Mouse (Mus musculus) hindbrain, embryonic 11.5 days (tissue): ENCODE results near the gene Tppp2. TPM values are rescaled to one million over a fixed set of nuclear protein-coding genes. Genes with fewer than 3 reads are reported as not detected.

ENCODE experiments used
- ATAC-seq: fragments of 200-750 bp; cut with Nextera tagmentation; 2 replicates; pipeline ENCODE4 v1.8.0; 2017; ENCODE audit warnings: mild to moderate bottlenecking, moderate TSS enrichment, moderate library complexity; ENCODE audit not compliant: low FRiP score
- DNase-seq: peaks from one replicate; pipeline ENCODE4 v3.0.0-alpha.2; 2015; ENCODE audit warnings: low spot score
- H3K27ac ChIP-seq: fragments of 300-500 bp; sonication (generic); 2 replicates; pipeline ENCODE4 v1.5.1; 2014; ENCODE audit warnings: mild to moderate bottlenecking, low read depth, low read length
- H3K27me3 ChIP-seq: fragments of 300-500 bp; sonication (generic); 2 replicates; pipeline ENCODE4 v1.6.1; 2014; ENCODE audit warnings: mild to moderate bottlenecking, low read length, moderate library complexity, mixed read lengths; ENCODE audit not compliant: control insufficient read depth, insufficient read depth
- H3K36me3 ChIP-seq: fragments of 300-500 bp; sonication (generic); 2 replicates; pipeline ENCODE4 v1.6.1; 2014; ENCODE audit warnings: mild to moderate bottlenecking, low read length, moderate library complexity, mixed read lengths; ENCODE audit not compliant: control insufficient read depth, insufficient read depth
- H3K4me1 ChIP-seq: fragments of 300-500 bp; sonication (generic); replicated peaks from 2 replicates; pipeline ENCODE4 v1.6.1; 2014; ENCODE audit warnings: low read length, mixed read lengths; ENCODE audit not compliant: control insufficient read depth, insufficient read depth
- H3K4me2 ChIP-seq: fragments of 300-500 bp; sonication (generic); replicated peaks from 2 replicates; pipeline ENCODE4 v1.6.1; 2014; ENCODE audit warnings: mild to moderate bottlenecking, low read depth, low read length
- H3K4me3 ChIP-seq: fragments of 300-500 bp; sonication (generic); 2 replicates; pipeline ENCODE4 v1.5.1; 2014; ENCODE audit warnings: low read depth, low read length
- H3K9ac ChIP-seq: fragments of 300-500 bp; sonication (generic); 2 replicates; pipeline ENCODE4 v1.6.1; 2014; ENCODE audit warnings: low read depth, low read length
- H3K9me3 ChIP-seq: fragments of 300-500 bp; sonication (generic); 2 replicates; pipeline ENCODE4 v1.6.1; 2016; ENCODE audit warnings: low read length; ENCODE audit not compliant: control insufficient read depth
- WGBS: fragments of 180-500 bp; shearing (Covaris S2); extraction: QIAGEN DNeasy Blood & Tissue Kit; methylation state at CpG from one replicate; pipeline ENCODE4 v1.1.7; 2014; 5-methylcytosine and 5-hydroxymethylcytosine counted together
- polyA plus RNA-seq: library from polyadenylated mRNA; unstranded; fragments of >200 nt; fragmentation: Nextera tagmentation; extraction: Ambion mirVana; gene quantifications from 2 replicates; pipeline ENCODE4 v1.2.1, GENCODE M21; 2014

The Tppp2 gene
- polyA plus RNA-seq = not detected in 2 replicates

DNA sequence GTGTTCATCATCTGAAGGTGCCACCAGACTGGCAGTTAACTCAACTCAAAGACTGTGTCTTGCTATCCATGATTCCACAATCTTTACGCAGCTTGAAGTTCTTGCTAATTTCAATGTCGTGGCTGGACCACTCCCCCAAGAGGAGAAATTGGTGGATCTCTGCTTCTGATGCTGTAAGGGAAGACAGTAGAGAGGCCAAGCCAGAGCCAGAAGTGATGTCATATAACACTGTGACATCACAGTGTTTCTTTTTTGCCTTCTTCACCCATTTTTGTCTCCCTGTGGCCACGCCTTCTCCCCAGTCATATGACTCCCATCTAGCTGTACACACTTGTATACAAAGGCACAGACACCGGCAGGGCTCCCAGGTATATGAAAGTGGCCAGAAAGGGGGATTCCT lies at the start of gene Tppp2:
Tppp2 (plus strand) TSS at position 301 of the 400 bp plus-strand sequence.
- Histone ChIP-seq H3K4me2 (no peak within 1 kb of the TSS), H3K4me1 (peaks cover 6% of the 10 kb centered on the region; the same call in 1 of the 2 replicates), H3K36me3 (no peaks in the 10 kb centered on the region), H3K9me3 (no peaks in the 10 kb centered on the region), H3K9ac (no peak within 1 kb of the TSS), H3K4me3 (no peak within 1 kb of the TSS), H3K27ac (no peak within 1 kb of the TSS), H3K27me3 (peaks cover 9% of the 10 kb centered on the region)
- 87% methylated on average over 4 of the region's 4 CpGs for WGBS
- DNase-seq = no peak
- ATAC-seq = no peak

- Histone ChIP-seq H3K9ac (no peak overlapping the region), H3K9me3 (no peaks in the 10 kb centered on the region), H3K4me1 (no peaks in the 10 kb centered on the region), H3K27me3 (no peaks in the 10 kb centered on the region), H3K27ac (no peak overlapping the region), H3K4me3 (no peak overlapping the region), H3K4me2 (no peak overlapping the region), H3K36me3 (no peaks in the 10 kb centered on the region)
- DNase-seq (no peak), ATAC-seq (no peak)
- whole genome bisulfite sequencing = 88% methylated on average over 2 of the region's 2 CpGs
Observed at GRCm38 (mm10) chr14:51870756-51871155, 47.5 kb upstream of the Tppp2 start.

- no peaks in the 10 kb centered on the region for H3K4me1 ChIP-seq
- H3K9me3 ChIP-seq = no peaks in the 10 kb centered on the region
- H3K9ac ChIP-seq = no peak overlapping the region
- H3K4me3 ChIP-seq = no peak overlapping the region
- H3K4me2 ChIP-seq = no peak overlapping the region
- no peaks in the 10 kb centered on the region for H3K27me3 ChIP-seq
- H3K27ac ChIP-seq = no peak overlapping the region
- ATAC-seq (no peak), DNase-seq (no peak)
- no peaks in the 10 kb centered on the region for H3K36me3 ChIP-seq
- WGBS = 84% methylated on average over 9 of the region's 9 CpGs
Observed at GRCm38 (mm10) chr14:51871741-51872140, 46.5 kb upstream of the Tppp2 start.

DNA sequence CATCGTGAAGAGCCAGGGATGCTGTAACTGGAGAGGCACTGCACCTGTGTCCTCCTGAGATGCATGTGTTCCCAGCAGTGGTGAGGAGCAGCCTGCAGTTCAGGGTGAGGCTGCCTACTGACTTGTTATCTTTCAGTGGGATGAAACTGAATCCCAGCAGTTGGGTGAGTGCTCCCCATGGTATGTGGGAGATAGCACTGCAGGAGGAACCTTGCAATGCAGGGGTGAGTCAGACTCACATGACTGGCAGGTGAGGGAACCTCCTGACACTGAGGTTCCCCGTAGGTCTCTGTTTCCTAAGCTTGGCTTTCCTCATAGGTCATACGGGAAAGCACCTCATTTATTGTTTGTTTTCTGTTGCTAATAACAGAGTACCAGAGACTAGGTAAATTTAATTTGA lies 40.7 kb upstream of the Tppp2 start:
- Histone ChIP-seq H3K27ac (no peak overlapping the region), H3K9ac (no peak overlapping the region), H3K4me1 (no peaks in the 10 kb centered on the region), H3K4me3 (no peak overlapping the region), H3K9me3 (no peaks in the 10 kb centered on the region), H3K27me3 (no peaks in the 10 kb centered on the region), H3K4me2 (no peak overlapping the region), H3K36me3 (no peaks in the 10 kb centered on the region)
- WGBS = 90% methylated on average over 3 of the region's 3 CpGs
- DNase-seq (no peak), ATAC-seq (no peak)

- no peak overlapping the region; the same call in 1 of the 2 replicates for H3K9ac ChIP-seq
- under 1% methylated on average over 4 of the region's 4 CpGs for whole genome bisulfite sequencing
- H3K27ac ChIP-seq = 0 out of 2 replicates have a peak overlapping the region, but pooled peaks have one; percentile 63
Observed at GRCm38 (mm10) chr14:51883527-51884030, 34.6 kb upstream of the Tppp2 start.

DNA sequence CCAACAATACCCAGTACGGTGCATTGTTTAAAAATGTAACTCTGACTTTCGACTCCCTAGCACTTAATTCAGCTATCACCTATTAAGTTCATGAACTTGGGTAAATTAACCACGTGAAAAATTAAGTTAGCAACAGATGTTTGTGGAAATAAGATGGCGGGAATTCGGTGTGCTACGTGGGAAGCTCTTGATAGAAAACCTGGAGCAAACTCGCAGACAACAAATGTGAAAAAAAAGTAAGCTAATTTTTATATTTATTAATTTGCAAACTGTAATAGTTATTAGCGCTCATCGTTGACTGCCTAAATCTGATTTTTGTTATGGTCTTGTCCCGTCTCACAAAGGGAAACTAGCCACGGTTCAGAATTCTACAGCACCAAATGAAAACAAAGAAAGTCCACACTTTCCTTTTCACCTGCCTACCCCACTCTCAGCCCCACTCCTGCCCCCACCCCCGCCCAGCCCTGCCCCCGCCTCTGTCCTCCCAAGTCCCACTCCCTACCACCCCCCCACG lies 34.1 kb upstream of the Tppp2 start:
- Histone ChIP-seq H3K36me3 (peaks cover 2% of the 10 kb centered on the region; the same call in 1 of the 2 replicates), H3K27ac (peak overlapping the region; percentile 63), H3K9me3 (no peaks in the 10 kb centered on the region), H3K9ac (peak overlapping the region; percentile 52; the same call in 1 of the 2 replicates), H3K27me3 (no peaks in the 10 kb centered on the region), H3K4me1 (no peaks in the 10 kb centered on the region; the same call in 1 of the 2 replicates), H3K4me2 (peak overlapping the region; percentile 79), H3K4me3 (peak overlapping the region; percentile 70)
- ATAC-seq = peak; percentile 65
- WGBS = 1% methylated on average over 14 of the region's 14 CpGs
- DNase-seq = no peak

More at GRCm38 (mm10) chr14:51883527-51884030, 34.6 kb upstream of the Tppp2 start:
- Histone ChIP-seq H3K36me3 (peaks cover 2% of the 10 kb centered on the region; the same call in 1 of the 2 replicates), H3K9me3 (no peaks in the 10 kb centered on the region), H3K4me3 (peak overlapping the region; percentile 70), H3K4me2 (peak overlapping the region; percentile 79), H3K27me3 (no peaks in the 10 kb centered on the region), H3K4me1 (no peaks in the 10 kb centered on the region; the same call in 1 of the 2 replicates)
- peak; percentile 38 for ATAC-seq
- peak; percentile 79 for DNase-seq

DNA sequence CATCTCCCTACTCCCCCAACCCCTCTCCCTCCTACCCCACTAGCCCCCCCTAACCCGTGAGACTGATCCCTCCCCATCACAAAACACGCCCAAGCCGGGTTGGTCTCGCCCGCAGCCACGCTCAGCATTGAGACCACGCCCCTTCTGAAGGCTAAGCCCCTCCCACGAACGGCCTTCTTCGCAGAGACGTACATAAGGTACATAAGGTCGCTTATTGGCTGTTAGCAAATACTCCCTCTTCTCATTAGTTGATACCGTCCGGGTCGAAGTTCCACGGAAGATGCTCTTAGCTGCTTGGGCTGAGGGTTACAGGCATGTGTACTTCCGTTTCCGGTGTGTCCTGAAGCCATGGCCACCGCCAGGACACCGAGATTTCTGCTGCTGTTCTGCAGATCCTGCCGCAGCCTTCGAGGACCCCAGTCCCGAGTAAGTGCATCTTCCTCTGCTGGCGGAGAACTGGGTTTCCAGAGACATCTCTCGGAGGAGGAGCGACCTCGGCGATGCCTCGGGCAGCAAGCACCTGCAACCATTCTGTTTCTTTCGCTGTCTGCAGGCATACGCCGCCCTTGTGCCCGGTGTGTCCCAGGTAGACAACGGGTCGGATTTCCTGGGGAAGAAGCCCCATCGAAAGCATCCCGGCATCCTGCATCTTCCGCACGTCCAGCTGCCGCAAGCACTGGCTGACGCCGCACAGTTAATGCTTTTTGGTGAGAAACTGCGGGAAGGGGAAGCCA lies 33.5 kb upstream of the Tppp2 start, which contains the start of gene Mettl17:
Mettl17 (plus strand) TSS at position 245 of the 734 bp plus-strand sequence.
- peak; percentile 97 for ATAC-seq
- no peaks in the 10 kb centered on the region for H3K9me3 ChIP-seq
- H3K4me1 ChIP-seq = no peaks in the 10 kb centered on the region; the same call in 1 of the 2 replicates
- peak within 1 kb of the TSS; percentile 76 for H3K9ac ChIP-seq
- H3K27ac ChIP-seq = peak within 1 kb of the TSS; percentile 70
- no peaks in the 10 kb centered on the region for H3K27me3 ChIP-seq
- WGBS = under 1% methylated on average over 42 of the region's 43 CpGs
- peaks cover 2% of the 10 kb centered on the region; the same call in 1 of the 2 replicates for H3K36me3 ChIP-seq
- H3K4me2 ChIP-seq = peak within 1 kb of the TSS; percentile 79
- DNase-seq = peak; percentile 98
- H3K4me3 ChIP-seq = peak within 1 kb of the TSS; percentile 70

GRCm38 (mm10) chr14:51886051-51886450 lies 32.2 kb upstream of the Tppp2 start:
- H3K4me3 ChIP-seq = no peak overlapping the region
- DNase-seq (no peak), ATAC-seq (no peak)
- H3K27ac ChIP-seq = no peak overlapping the region
- no peaks in the 10 kb centered on the region for H3K9me3 ChIP-seq
- H3K27me3 ChIP-seq = no peaks in the 10 kb centered on the region
- H3K4me1 ChIP-seq = no peaks in the 10 kb centered on the region; the same call in 1 of the 2 replicates
- no peak overlapping the region for H3K9ac ChIP-seq
- H3K36me3 ChIP-seq = peaks cover 4% of the 10 kb centered on the region; the same call in 1 of the 2 replicates
- 48% methylated on average over 6 of the region's 6 CpGs for WGBS
- H3K4me2 ChIP-seq = no peak overlapping the region; the same call in 1 of the 2 replicates
